Mouse (Mus musculus) midbrain, embryonic 12.5 days (tissue): ENCODE measurements at regions not wholly inside any gene's neighbourhood (a gene's known extent, or its start where the extent isn't known, plus 50 kb on each side); places are given as distances from the start of the nearest gene placed in this dataset.

Experiments
- ATAC-seq: fragments of 200-750 bp; cut with Nextera tagmentation; 2 replicates; pipeline ENCODE4 v1.8.0; 2017; ENCODE audit warnings: low read depth, moderate TSS enrichment, moderate library complexity; ENCODE audit not compliant: low FRiP score
- H3K27ac ChIP-seq: fragments of 300-500 bp; sonication (generic); replicated peaks from 2 replicates; pipeline ENCODE4 v1.5.1; 2016; ENCODE audit warnings: mild to moderate bottlenecking
- H3K27me3 ChIP-seq: fragments of 300-500 bp; sonication (generic); 2 replicates; pipeline ENCODE4 v1.6.1; 2016; ENCODE audit warnings: mild to moderate bottlenecking
- H3K36me3 ChIP-seq: fragments of 300-500 bp; sonication (generic); 2 replicates; pipeline ENCODE4 v1.6.1; 2016
- H3K4me1 ChIP-seq: fragments of 300-500 bp; sonication (generic); 2 replicates; pipeline ENCODE4 v1.6.1; 2016
- H3K4me2 ChIP-seq: fragments of 300-500 bp; sonication (generic); replicated peaks from 2 replicates; pipeline ENCODE4 v1.6.1; 2016; ENCODE audit warnings: mild to moderate bottlenecking, moderate library complexity
- H3K4me3 ChIP-seq: fragments of 300-500 bp; sonication (generic); 2 replicates; pipeline ENCODE4 v1.5.1; 2016; ENCODE audit warnings: mild to moderate bottlenecking
- H3K9ac ChIP-seq: fragments of 300-500 bp; sonication (generic); replicated peaks from 2 replicates; pipeline ENCODE4 v1.6.1; 2016; ENCODE audit warnings: mild to moderate bottlenecking, moderate library complexity
- H3K9me3 ChIP-seq: fragments of 300-500 bp; sonication (generic); 2 replicates; pipeline ENCODE4 v1.6.1; 2016; ENCODE audit warnings: mild to moderate bottlenecking
- WGBS: fragments of 180-500 bp; shearing (Covaris S2); methylation state at CpG from one replicate; pipeline ENCODE4 v1.1.7; 2016; 5-methylcytosine and 5-hydroxymethylcytosine counted together

- H3K9me3 ChIP-seq = no peaks in the 10 kb centered on the region
- H3K4me3 ChIP-seq = no peak overlapping the region
- H3K9ac ChIP-seq = no peak overlapping the region
- no peaks in the 10 kb centered on the region for H3K4me1 ChIP-seq
- no peak for ATAC-seq
- H3K36me3 ChIP-seq = no peaks in the 10 kb centered on the region
- 87% methylated on average over 4 of the region's 4 CpGs for WGBS
- no peak overlapping the region for H3K27ac ChIP-seq
- no peaks in the 10 kb centered on the region for H3K27me3 ChIP-seq
- H3K4me2 ChIP-seq = no peak overlapping the region
Measured at GRCm38 (mm10) chr16:93061475-93062179, 235.7 kb upstream of the Runx1 start.

GRCm38 (mm10) chr16:93056295-93056694 lies 230.3 kb upstream of the Runx1 start:
- no peak for ATAC-seq
- H3K9ac ChIP-seq = no peak overlapping the region
- no peaks in the 10 kb centered on the region for H3K27me3 ChIP-seq
- H3K4me3 ChIP-seq = no peak overlapping the region
- H3K4me2 ChIP-seq = no peak overlapping the region
- WGBS = 70% methylated on average over 3 of the region's 3 CpGs
- no peak overlapping the region for H3K27ac ChIP-seq
- H3K9me3 ChIP-seq = no peaks in the 10 kb centered on the region
- H3K36me3 ChIP-seq = no peaks in the 10 kb centered on the region
- H3K4me1 ChIP-seq = no peaks in the 10 kb centered on the region

DNA sequence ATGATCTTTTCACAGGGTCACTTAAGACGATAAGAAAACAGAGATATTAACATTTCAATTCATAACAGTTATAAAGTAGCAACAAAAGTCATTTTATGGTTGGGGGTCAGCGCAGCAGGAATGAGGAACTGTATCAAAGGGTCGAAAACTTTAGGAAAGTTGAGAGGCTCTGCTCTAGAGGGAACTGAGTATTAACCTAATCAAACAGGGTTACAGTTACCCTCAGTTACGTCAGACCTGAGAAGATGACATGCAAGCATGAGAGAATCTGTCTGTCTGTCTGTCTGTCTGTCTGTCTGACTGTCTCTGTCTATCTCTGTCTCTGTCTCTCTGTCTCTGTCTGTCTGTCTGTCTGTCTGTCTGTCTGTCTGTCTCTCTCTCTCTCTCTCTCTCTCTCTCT lies 229.6 kb upstream of the Runx1 start:
- H3K9me3 ChIP-seq = no peaks in the 10 kb centered on the region
- WGBS = 86% methylated on average over 4 of the region's 4 CpGs
- H3K4me3 ChIP-seq = no peak overlapping the region
- H3K4me2 ChIP-seq = no peak overlapping the region
- no peak for ATAC-seq
- no peaks in the 10 kb centered on the region for H3K36me3 ChIP-seq
- H3K9ac ChIP-seq = no peak overlapping the region
- H3K27ac ChIP-seq = no peak overlapping the region
- H3K4me1 ChIP-seq = no peaks in the 10 kb centered on the region
- no peaks in the 10 kb centered on the region for H3K27me3 ChIP-seq

DNA sequence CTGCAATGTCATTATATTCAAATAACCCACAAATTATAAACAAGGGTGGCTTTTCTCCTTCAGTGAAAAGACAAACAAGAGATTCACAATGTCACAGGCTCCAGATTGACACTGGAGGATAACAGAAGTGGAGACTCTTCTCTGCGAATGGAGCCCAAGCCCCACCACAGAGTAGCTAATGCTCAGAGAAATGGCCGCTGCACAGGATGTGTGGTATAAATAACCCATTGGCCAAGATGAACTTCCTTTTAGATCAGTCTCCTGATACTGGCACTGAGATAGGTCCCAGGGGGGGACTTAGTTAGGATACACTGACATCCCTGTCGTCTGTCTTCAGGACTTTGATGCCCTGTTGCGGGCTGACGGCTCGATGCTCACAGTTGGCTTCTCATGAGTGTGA lies 225.3 kb upstream of the Runx1 start:
- H3K9me3 ChIP-seq = no peaks in the 10 kb centered on the region
- no peaks in the 10 kb centered on the region for H3K27me3 ChIP-seq
- WGBS = 84% methylated on average over 6 of the region's 6 CpGs
- no peak overlapping the region for H3K4me3 ChIP-seq
- no peak overlapping the region for H3K27ac ChIP-seq
- no peak overlapping the region for H3K9ac ChIP-seq
- H3K4me1 ChIP-seq = no peaks in the 10 kb centered on the region
- no peaks in the 10 kb centered on the region for H3K36me3 ChIP-seq
- ATAC-seq = no peak
- no peak overlapping the region for H3K4me2 ChIP-seq

DNA sequence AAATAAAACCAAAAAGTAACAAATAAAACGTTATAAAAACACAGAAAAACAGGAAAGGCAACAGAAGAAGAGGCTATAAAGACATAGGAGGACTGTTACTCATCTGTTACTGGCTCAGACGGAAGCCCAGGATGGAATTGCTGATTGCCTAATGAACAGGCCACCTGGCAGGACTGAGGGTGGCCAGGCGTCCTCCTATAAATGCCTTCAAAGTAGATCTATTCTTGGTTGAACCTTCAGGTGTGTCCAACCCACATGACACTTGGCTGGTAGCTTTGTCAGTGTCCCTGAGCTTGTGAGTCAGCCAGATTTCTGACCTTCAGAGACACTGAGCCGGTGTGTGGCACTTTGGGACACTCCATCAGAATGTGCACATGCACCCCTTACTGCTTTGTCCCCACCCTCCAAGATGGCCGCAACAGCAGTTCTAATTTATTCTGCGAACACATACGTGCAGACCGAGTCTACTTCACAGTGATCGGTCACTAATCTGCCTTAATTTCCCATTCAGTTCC lies 222.5 kb upstream of the Runx1 start:
- ATAC-seq = no peak
- WGBS = 83% methylated on average over 9 of the region's 9 CpGs

GRCm38 (mm10) chr16:93047594-93047993 lies 221.6 kb upstream of the Runx1 start:
- no peak for ATAC-seq
- WGBS = 85% methylated on average over 1 of the region's 1 CpGs

More for the DNA sequence above, 222.5 kb upstream of the Runx1 start:
- H3K4me3 ChIP-seq = no peak overlapping the region
- H3K27ac ChIP-seq = no peak overlapping the region
- no peaks in the 10 kb centered on the region for H3K27me3 ChIP-seq
- H3K4me1 ChIP-seq = no peaks in the 10 kb centered on the region
- no peak overlapping the region for H3K9ac ChIP-seq
- no peak overlapping the region for H3K4me2 ChIP-seq
- no peaks in the 10 kb centered on the region for H3K36me3 ChIP-seq
- no peaks in the 10 kb centered on the region for H3K9me3 ChIP-seq

DNA sequence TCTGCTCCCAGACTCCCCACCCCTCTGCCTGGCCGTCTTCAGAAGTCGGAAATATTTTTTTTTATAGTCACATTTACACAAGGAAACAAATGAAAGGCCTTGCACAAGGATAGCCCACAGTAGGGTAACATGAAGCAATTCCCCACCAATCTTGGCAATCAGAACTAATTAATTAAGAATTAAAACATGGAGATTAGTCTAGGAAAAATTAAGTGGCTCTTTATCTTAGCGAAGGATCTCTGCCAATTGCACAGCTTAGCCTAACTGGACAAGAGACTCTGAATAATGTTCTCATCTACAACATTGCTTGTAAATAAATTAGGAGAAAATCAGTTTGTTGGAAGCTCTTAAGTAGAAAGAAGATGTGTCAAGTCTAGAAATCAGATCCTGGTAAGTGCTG lies 220.3 kb upstream of the Runx1 start:
- H3K9me3 ChIP-seq = no peaks in the 10 kb centered on the region
- ATAC-seq = no peak
- no peaks in the 10 kb centered on the region for H3K36me3 ChIP-seq
- no peaks in the 10 kb centered on the region for H3K27me3 ChIP-seq
- H3K4me1 ChIP-seq = no peaks in the 10 kb centered on the region
- no peak overlapping the region for H3K27ac ChIP-seq
- H3K4me2 ChIP-seq = no peak overlapping the region
- no peak overlapping the region for H3K4me3 ChIP-seq
- WGBS = 90% methylated on average over 3 of the region's 3 CpGs
- H3K9ac ChIP-seq = no peak overlapping the region

More at GRCm38 (mm10) chr16:93047594-93047993, 221.6 kb upstream of the Runx1 start:
- H3K4me1 ChIP-seq = no peaks in the 10 kb centered on the region
- no peak overlapping the region for H3K9ac ChIP-seq
- H3K27me3 ChIP-seq = no peaks in the 10 kb centered on the region
- H3K27ac ChIP-seq = no peak overlapping the region
- no peak overlapping the region for H3K4me2 ChIP-seq
- no peak overlapping the region for H3K4me3 ChIP-seq
- no peaks in the 10 kb centered on the region for H3K36me3 ChIP-seq
- H3K9me3 ChIP-seq = no peaks in the 10 kb centered on the region

- H3K4me1 ChIP-seq = no peaks in the 10 kb centered on the region
- no peaks in the 10 kb centered on the region for H3K9me3 ChIP-seq
- no peak overlapping the region for H3K27ac ChIP-seq
- no peaks in the 10 kb centered on the region for H3K27me3 ChIP-seq
- no peaks in the 10 kb centered on the region for H3K36me3 ChIP-seq
- no peak for ATAC-seq
- 73% methylated on average over 9 of the region's 9 CpGs for WGBS
- H3K9ac ChIP-seq = no peak overlapping the region
- H3K4me2 ChIP-seq = no peak overlapping the region
- H3K4me3 ChIP-seq = no peak overlapping the region
Measured at GRCm38 (mm10) chr16:93043355-93043754, 217.4 kb upstream of the Runx1 start.

DNA sequence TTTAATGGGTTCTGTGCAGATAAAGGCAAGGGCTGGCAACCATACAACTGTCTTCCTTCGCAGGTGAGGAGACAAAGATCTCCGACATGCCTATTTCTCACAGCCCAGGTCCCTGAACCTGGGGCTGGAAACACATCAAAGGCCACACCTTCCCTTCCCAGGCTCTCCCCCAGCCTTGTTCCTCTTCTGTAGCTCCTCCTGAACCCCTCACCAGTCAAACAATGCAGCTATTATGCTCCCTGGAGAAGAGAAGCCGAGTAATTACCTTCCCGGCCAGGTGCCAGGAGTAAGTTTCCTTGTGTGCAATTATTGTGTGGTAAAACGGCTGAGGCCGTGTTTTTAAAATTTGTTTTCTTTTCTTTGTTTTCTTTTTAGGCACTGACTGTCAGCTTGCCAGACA lies 217.0 kb upstream of the Runx1 start:
- no peak overlapping the region for H3K9ac ChIP-seq
- H3K27ac ChIP-seq = no peak overlapping the region
- no peak overlapping the region for H3K4me3 ChIP-seq
- H3K9me3 ChIP-seq = no peaks in the 10 kb centered on the region
- no peaks in the 10 kb centered on the region for H3K27me3 ChIP-seq
- no peaks in the 10 kb centered on the region for H3K36me3 ChIP-seq
- ATAC-seq = no peak
- 65% methylated on average over 6 of the region's 6 CpGs for WGBS
- no peaks in the 10 kb centered on the region for H3K4me1 ChIP-seq
- no peak overlapping the region for H3K4me2 ChIP-seq

- Histone ChIP-seq H3K4me1 (no peaks in the 10 kb centered on the region), H3K27ac (no peak overlapping the region), H3K4me3 (no peak overlapping the region), H3K36me3 (no peaks in the 10 kb centered on the region), H3K9me3 (no peaks in the 10 kb centered on the region), H3K9ac (no peak overlapping the region), H3K4me2 (no peak overlapping the region), H3K27me3 (no peaks in the 10 kb centered on the region)
- WGBS = 70% methylated on average over 10 of the region's 10 CpGs
- ATAC-seq = no peak
Measured at GRCm38 (mm10) chr16:93042491-93042890, 216.5 kb upstream of the Runx1 start.

DNA sequence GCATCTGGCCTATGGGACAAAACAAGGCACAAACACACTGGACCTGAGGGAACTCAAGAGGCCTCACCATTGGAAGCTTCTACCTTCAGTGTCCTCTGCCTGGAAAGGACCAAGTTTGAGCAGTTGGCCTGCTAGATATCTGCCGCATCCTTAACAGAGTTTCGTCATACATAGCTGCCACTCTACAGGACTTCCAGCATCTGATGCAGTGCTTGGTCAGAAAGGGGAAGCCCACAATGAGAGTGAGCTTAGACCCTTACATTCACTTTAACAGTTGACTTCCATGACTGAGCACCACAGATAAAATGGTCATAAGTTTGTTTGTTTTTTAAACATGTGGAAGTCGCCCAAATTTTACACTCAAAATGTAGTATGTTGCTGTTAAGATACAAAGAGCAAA lies 215.9 kb upstream of the Runx1 start:
- Histone ChIP-seq H3K4me1 (no peaks in the 10 kb centered on the region), H3K9ac (no peak overlapping the region), H3K4me2 (no peak overlapping the region), H3K36me3 (no peaks in the 10 kb centered on the region), H3K27me3 (no peaks in the 10 kb centered on the region), H3K27ac (no peak overlapping the region), H3K9me3 (no peaks in the 10 kb centered on the region), H3K4me3 (no peak overlapping the region)
- ATAC-seq = no peak
- WGBS = 97% methylated on average over 3 of the region's 3 CpGs

- Histone ChIP-seq H3K4me1 (no peaks in the 10 kb centered on the region), H3K27ac (no peak overlapping the region), H3K4me2 (no peak overlapping the region), H3K36me3 (no peaks in the 10 kb centered on the region), H3K9ac (no peak overlapping the region), H3K9me3 (no peaks in the 10 kb centered on the region), H3K4me3 (no peak overlapping the region), H3K27me3 (no peaks in the 10 kb centered on the region)
- ATAC-seq = no peak
Measured at GRCm38 (mm10) chr16:93041399-93041798, 215.4 kb upstream of the Runx1 start.

- WGBS = 88% methylated on average over 9 of the region's 9 CpGs
- H3K4me2 ChIP-seq = no peak overlapping the region
- H3K9ac ChIP-seq = no peak overlapping the region
- H3K4me1 ChIP-seq = no peaks in the 10 kb centered on the region
- H3K9me3 ChIP-seq = no peaks in the 10 kb centered on the region
- no peak overlapping the region for H3K4me3 ChIP-seq
- no peaks in the 10 kb centered on the region for H3K27me3 ChIP-seq
- no peaks in the 10 kb centered on the region for H3K36me3 ChIP-seq
- ATAC-seq = no peak
- no peak overlapping the region for H3K27ac ChIP-seq
Measured at GRCm38 (mm10) chr16:93035626-93036025, 209.7 kb upstream of the Runx1 start.
